Mouse (Mus musculus) CH12.LX (cell line): ENCODE results near the gene Gm572. TPM values are rescaled to one million over a fixed set of nuclear protein-coding genes. Genes with fewer than 3 reads are reported as not detected.

ENCODE experiments used
- DNase-seq: peaks from one replicate; pipeline ENCODE4 v3.0.0-alpha.2; 2013; ENCODE audit errors: extremely low read depth
- H3K27ac ChIP-seq: 2 replicates; pipeline ENCODE4 v1.5.1; 2012; ENCODE audit warnings: low read depth, mild to moderate bottlenecking, control low read depth, moderate library complexity; ENCODE audit not compliant: insufficient read depth
- H3K27me3 ChIP-seq: replicated peaks from 2 replicates; pipeline ENCODE3; 2012; ENCODE audit warnings: inconsistent platforms
- H3K36me3 ChIP-seq, 2 experiments: replicated peaks in 1 of 2; 2 replicates each; pipeline versions ENCODE3 to v1.6.1; 2012; ENCODE audit warnings: inconsistent platforms in 1 of 2, low read length in 1 of 2, mild to moderate bottlenecking in 1 of 2, mixed read lengths in 1 of 2, moderate library complexity in 1 of 2; ENCODE audit not compliant: control insufficient read depth in 1 of 2, insufficient read depth in 1 of 2
- H3K4me1 ChIP-seq, 2 experiments: 2 replicates each; pipeline ENCODE4 v1.6.1; 2012; ENCODE audit warnings: inconsistent platforms in 1 of 2, moderate library complexity in 1 of 2; ENCODE audit not compliant: insufficient read depth in 2 of 2, control insufficient read depth in 1 of 2
- H3K4me2 ChIP-seq: 2 replicates; pipeline ENCODE4 v1.6.1; 2012; ENCODE audit warnings: low read depth, mild to moderate bottlenecking, control low read depth; ENCODE audit not compliant: poor library complexity, insufficient read depth, severe bottlenecking
- H3K4me3 ChIP-seq, 3 experiments: fragments of 150-350 bp in 1 of 3; sonication (generic) in 1 of 3; replicated peaks in 1 of 3; 2 replicates each; pipeline versions ENCODE3 to v1.5.1; 2011 to 2012; ENCODE audit warnings: low read depth in 2 of 3, low read length in 2 of 3, mild to moderate bottlenecking in 2 of 3, moderate library complexity in 2 of 3, control low read depth in 1 of 3, improper control_type of control experiment in 1 of 3, inconsistent platforms in 1 of 3, mixed read lengths in 1 of 3; ENCODE audit not compliant: poor library complexity in 1 of 3
- H3K79me2 ChIP-seq: replicated peaks from 2 replicates; pipeline ENCODE4 v1.6.1; 2012; ENCODE audit warnings: mild to moderate bottlenecking, moderate library complexity; ENCODE audit not compliant: control insufficient read depth, poor library complexity, insufficient read depth, severe bottlenecking; ENCODE audit errors: extremely low read depth
- H3K9ac ChIP-seq: 2 replicates; pipeline ENCODE4 v1.6.1; 2012; ENCODE audit warnings: low read depth, mild to moderate bottlenecking, control low read depth, moderate library complexity; ENCODE audit not compliant: insufficient read depth
- H3K9me3 ChIP-seq: replicated peaks from 2 replicates; pipeline ENCODE3; 2012; ENCODE audit warnings: low read length, inconsistent platforms, mixed read lengths
- BHLHE40 ChIP-seq: IDR thresholded peaks from 2 replicates; pipeline ENCODE4 v1.6.1; 2011; ENCODE audit warnings: mild to moderate bottlenecking, low read depth, low read length, improper control_type of control experiment
- CHD2 ChIP-seq: IDR thresholded peaks from 2 replicates; pipeline ENCODE4 v1.6.1; 2011; ENCODE audit warnings: low read length, improper control_type of control experiment
- CTCF ChIP-seq, 2 experiments: IDR thresholded peaks in 1 of 2; conservative IDR thresholded peaks in 1 of 2; 2 replicates each; pipeline ENCODE4 v1.5.1; 2011 to 2012; ENCODE audit warnings: low read depth in 2 of 2, low read length in 2 of 2, improper control_type of control experiment in 1 of 2, inconsistent platforms in 1 of 2, mild to moderate bottlenecking in 1 of 2, moderate library complexity in 1 of 2
- E2F4 ChIP-seq: IDR thresholded peaks from 2 replicates; pipeline ENCODE4 v1.6.1; 2011; ENCODE audit warnings: low read depth, low read length, improper control_type of control experiment; ENCODE audit not compliant: insufficient replicate concordance
- ELF1 ChIP-seq: IDR thresholded peaks from 2 replicates; pipeline ENCODE4 v1.6.1; 2014; ENCODE audit warnings: low read depth, mild to moderate bottlenecking, inconsistent platforms, low read length, improper control_type of control experiment
- EP300 ChIP-seq: IDR thresholded peaks from 2 replicates; pipeline ENCODE4 v1.6.1; 2011; ENCODE audit warnings: low read length, improper control_type of control experiment
- ETS1 ChIP-seq: conservative IDR thresholded peaks from 2 replicates; pipeline ENCODE4 v1.6.1; 2012; ENCODE audit warnings: low read depth, mild to moderate bottlenecking, inconsistent platforms, low read length, improper control_type of control experiment, moderate library complexity
- IRF4 ChIP-seq: IDR thresholded peaks from 2 replicates; pipeline ENCODE4 v1.6.1; 2014; ENCODE audit warnings: low read depth, mild to moderate bottlenecking, inconsistent platforms, low read length, improper control_type of control experiment
- JUN ChIP-seq: IDR thresholded peaks from 2 replicates; pipeline ENCODE4 v1.6.1; 2011; ENCODE audit warnings: low read depth, mild to moderate bottlenecking, low read length, improper control_type of control experiment, moderate library complexity; ENCODE audit not compliant: insufficient read depth
- JUND ChIP-seq: conservative IDR thresholded peaks from 2 replicates; pipeline ENCODE4 v1.6.1; 2011; ENCODE audit warnings: low read depth, low read length, improper control_type of control experiment
- KAT2A ChIP-seq: IDR thresholded peaks from 2 replicates; pipeline ENCODE4 v1.6.1; 2012; ENCODE audit warnings: low read length, improper control_type of control experiment, inconsistent platforms; ENCODE audit not compliant: insufficient replicate concordance
- MAFK ChIP-seq: IDR thresholded peaks from 2 replicates; pipeline ENCODE4 v1.6.1; 2011; ENCODE audit warnings: low read length, improper control_type of control experiment; ENCODE audit not compliant: insufficient replicate concordance
- MAX ChIP-seq: IDR thresholded peaks from 2 replicates; pipeline ENCODE4 v1.6.1; 2011; ENCODE audit warnings: low read length, improper control_type of control experiment
- MAZ ChIP-seq: IDR thresholded peaks from 2 replicates; pipeline ENCODE4 v1.6.1; 2012; ENCODE audit warnings: low read depth, mild to moderate bottlenecking, inconsistent platforms, low read length, improper control_type of control experiment, moderate library complexity
- MEF2A ChIP-seq: IDR thresholded peaks from 2 replicates; pipeline ENCODE4 v1.6.1; 2014; ENCODE audit warnings: low read depth, mild to moderate bottlenecking, inconsistent platforms, low read length, improper control_type of control experiment, borderline replicate concordance
- MXI1 ChIP-seq: IDR thresholded peaks from 2 replicates; pipeline ENCODE4 v1.6.1; 2011; ENCODE audit warnings: mild to moderate bottlenecking, low read depth, low read length, improper control_type of control experiment
- MYC ChIP-seq: IDR thresholded peaks from 2 replicates; pipeline ENCODE4 v1.6.1; 2011; ENCODE audit warnings: low read depth, mild to moderate bottlenecking, improper control_type of control experiment, low read length
- NRF1 ChIP-seq: IDR thresholded peaks from 2 replicates; pipeline ENCODE4 v1.6.1; 2014; ENCODE audit warnings: low read depth, mild to moderate bottlenecking, inconsistent platforms, low read length, improper control_type of control experiment, moderate library complexity
- PAX5 ChIP-seq: IDR thresholded peaks from 2 replicates; pipeline ENCODE4 v1.6.1; 2012; ENCODE audit warnings: low read length, inconsistent platforms, mixed read lengths
- POLR2A ChIP-seq: IDR thresholded peaks from 2 replicates; pipeline ENCODE4 v1.6.1; 2011; ENCODE audit warnings: low read depth, mild to moderate bottlenecking, improper control_type of control experiment, low read length
- RAD21 ChIP-seq: IDR thresholded peaks from 2 replicates; pipeline ENCODE4 v1.6.1; 2011; ENCODE audit warnings: low read depth, mild to moderate bottlenecking, low read length, improper control_type of control experiment, moderate library complexity
- RCOR1 ChIP-seq: conservative IDR thresholded peaks from 2 replicates; pipeline ENCODE4 v1.6.1; 2012; ENCODE audit warnings: low read depth, mild to moderate bottlenecking, inconsistent platforms, low read length, improper control_type of control experiment
- SIN3A ChIP-seq: IDR thresholded peaks from 2 replicates; pipeline ENCODE4 v1.6.1; 2012; ENCODE audit warnings: low read length, improper control_type of control experiment, inconsistent platforms
- SMC3 ChIP-seq: IDR thresholded peaks from 2 replicates; pipeline ENCODE4 v1.6.1; 2011; ENCODE audit warnings: low read depth, low read length, improper control_type of control experiment
- ZC3H11A ChIP-seq: IDR thresholded peaks from 2 replicates; pipeline ENCODE4 v1.6.1; 2012; ENCODE audit warnings: low read depth, mild to moderate bottlenecking, inconsistent platforms, low read length, improper control_type of control experiment
- ZMIZ1 ChIP-seq: IDR thresholded peaks from 2 replicates; pipeline ENCODE4 v1.6.1; 2012; ENCODE audit warnings: low read depth, mild to moderate bottlenecking, inconsistent platforms, low read length, improper control_type of control experiment
- dilution Hi-C: fragments of 300-500 bp; cut with MboI; formaldehyde crosslinking; loops from 2 replicates; pipeline ENCODE4 v1.14.3; 2020; ENCODE audit warnings: low sequenced_read_pairs; ENCODE audit not compliant: extremely low pct_unique_long_range_greater_than_20kb, extremely low pct_ligation_motif_present
- in situ Hi-C: fragments of 300-500 bp; cut with MboI; formaldehyde crosslinking; loops from 3 replicates; pipeline ENCODE4 v1.14.3; 2019; ENCODE audit warnings: low sequenced_read_pairs, low pct_ligation_motif_present, low pct_unique_long_range_greater_than_20kb, mixed read lengths
- polyA plus RNA-seq: library from polyadenylated mRNA; unstranded; fragments of >175 nt; gene quantifications from 2 replicates; pipeline ENCODE4 v1.2.1, GENCODE M21; 2012; ENCODE audit warnings: low read depth; ENCODE audit not compliant: insufficient read length
- total RNA-seq, 2 experiments: library from RNA; depleted of rRNA; stranded (reverse); fragments of 300-350 nt in 1 of 2; fragments of >200 nt in 1 of 2; gene quantifications; 2 replicates each; pipeline ENCODE4 v1.2.3; 2012 to 2014

The Gm572 gene
- total and polyA plus RNA-seq, 3 experiments, result not detected

GRCm38 (mm10) chr4:148644157-148644511 lies 1.0 kb downstream of the Gm572 start:
- H3K4me1 ChIP-seq, result peaks cover 2 to 11% of the 10 kb centered on the region in 2 experiments; a peak in 3 of 4 replicates
- dilution Hi-C loops (no loop called here), in situ Hi-C loops (no loop called here)
- H3K36me3 ChIP-seq, result no peaks in the 10 kb centered on the region
- peak; percentile 65 for DNase-seq
- H3K9me3 ChIP-seq, result no peaks in the 10 kb centered on the region
- H3K4me2 ChIP-seq, result no peak overlapping the region; the same call in 1 of the 2 replicates
- H3K27me3 ChIP-seq, result peaks cover 4% of the 10 kb centered on the region
- H3K79me2 ChIP-seq, result no peaks in the 10 kb centered on the region
- no peak for TF ChIP-seq RCOR1
- TF ChIP-seq MYC, result no peak
- TF ChIP-seq IRF4, result 0 out of 2 replicates have a peak, but pooled peaks have one; percentile 17
- no peak for TF ChIP-seq KAT2A
- peak; percentile 18; the same call in 1 of the 2 replicates for TF ChIP-seq JUN
- no peak for TF ChIP-seq EP300
- TF ChIP-seq MXI1, result no peak
- TF ChIP-seq CTCF (conservative IDR thresholded peaks at IDR 0.05 in 1 of 2, IDR thresholded peaks at IDR 0.05 in 1 of 2; ENCODE audit: low read depth in 2 of 2, low read length in 2 of 2), result peak; percentile 79 to 90
- TF ChIP-seq JUND, result no peak
- TF ChIP-seq MAZ, result no peak
- peak; percentile 46 for TF ChIP-seq SMC3
- TF ChIP-seq CHD2, result no peak
- peak; percentile 20 for TF ChIP-seq RAD21
- TF ChIP-seq, all 38 proteins: peak for 5
- Histone ChIP-seq H3K27ac (no peak overlapping the region), H3K9ac (no peak overlapping the region), H3K4me3 (no peak overlapping the region)

DNA sequence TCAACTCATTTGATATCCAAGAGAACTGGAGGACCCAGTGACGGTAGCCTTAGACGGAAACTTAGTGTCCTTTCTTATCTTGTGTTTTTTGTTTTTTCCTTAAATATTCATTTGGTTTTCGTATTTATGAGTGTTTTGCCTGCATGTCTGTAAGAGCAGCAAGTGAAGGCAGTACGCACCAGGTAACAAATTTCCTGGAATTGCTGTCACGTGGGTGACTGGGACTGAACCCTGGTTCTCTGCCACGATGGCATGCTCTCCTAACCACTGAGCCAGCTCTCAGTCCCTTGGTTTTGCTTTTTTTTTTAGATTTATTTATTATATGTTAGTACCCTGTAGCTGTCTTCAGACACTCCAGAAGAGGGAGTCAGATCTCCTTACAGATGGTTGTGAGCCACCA lies 1.8 kb downstream of the Gm572 start:
- Histone ChIP-seq H3K27ac (no peak overlapping the region), H3K4me3 (no peak overlapping the region), H3K36me3 (no peaks in the 10 kb centered on the region), H3K9ac (no peak overlapping the region), H3K4me1 (peaks cover 2 to 8% of the 10 kb centered on the region in 2 experiments; a peak in 3 of 4 replicates), H3K9me3 (no peaks in the 10 kb centered on the region), H3K27me3 (peaks cover 6% of the 10 kb centered on the region), H3K4me2 (no peak overlapping the region), H3K79me2 (no peaks in the 10 kb centered on the region)
- in situ Hi-C loops, result no loop called here
- DNase-seq, result no peak
- dilution Hi-C loops, result no loop called here
- TF ChIP-seq MEF2A, result no peak
- no peak for TF ChIP-seq SMC3
- TF ChIP-seq POLR2A, result no peak
- TF ChIP-seq SIN3A, result no peak
- TF ChIP-seq CHD2, result no peak
- no peak for TF ChIP-seq JUND
- TF ChIP-seq NRF1, result no peak
- TF ChIP-seq MAX, result no peak
- TF ChIP-seq ZC3H11A, result no peak
- TF ChIP-seq ZMIZ1, result no peak
- no peak for TF ChIP-seq MAFK
- no peak for TF ChIP-seq ELF1
- TF ChIP-seq PAX5, result no peak
- TF ChIP-seq BHLHE40, result no peak
- TF ChIP-seq KAT2A, result no peak
- TF ChIP-seq E2F4, result no peak
- no peak for TF ChIP-seq ETS1
- no peak for TF ChIP-seq EP300
- TF ChIP-seq, all 38 proteins: peak for 0
